Mouse (Mus musculus) megakaryocyte-erythroid progenitor cell, adult 5-6 weeks (primary cell): Measurements from ENCODE around the gene Morn3. TPM values are rescaled to one million over a fixed set of nuclear protein-coding genes. Genes with fewer than 3 reads are reported as not detected.

ENCODE experiments used
- ATAC-seq: replicated peaks from 2 replicates; pipeline ENCODE4 v1.8.0; 2016; ENCODE audit warnings: mild to moderate bottlenecking, inconsistent platforms; ENCODE audit not compliant: severe bottlenecking, poor library complexity, low FRiP score, low TSS enrichment
- total RNA-seq, 2 experiments: library from RNA; stranded (forward) in 1 of 2; stranded (reverse) in 1 of 2; fragments of 200-1000, 215-1000 nt in 1 of 2; fragments of >200 nt in 1 of 2; fragmentation: Nextera tagmentation in 1 of 2; gene quantifications; 2 replicates each; pipeline ENCODE4 v1.2.3; 2014 to 2017

Gene Morn3
- total RNA-seq, 2 experiments from 2014 or later: not detected

- no peak for ATAC-seq
Measured at GRCm38 (mm10) chr5:123029729-123030128, 17.1 kb downstream of the Morn3 start.

- ATAC-seq: peak; percentile 70
Measured at GRCm38 (mm10) chr5:123027436-123027835, 19.4 kb downstream of the Morn3 start.

- ATAC-seq: no peak
Measured at GRCm38 (mm10) chr5:123026414-123026813, 20.4 kb downstream of the Morn3 start.

GRCm38 (mm10) chr5:123024965-123025573 is 21.7 kb downstream of the Morn3 start:
- ATAC-seq: no peak; the same call in 1 of the 2 replicates

GRCm38 (mm10) chr5:123024312-123024711 is 22.5 kb downstream of the Morn3 start:
- no peak for ATAC-seq

GRCm38 (mm10) chr5:123023049-123023448 is 23.8 kb downstream of the Morn3 start:
- ATAC-seq: no peak

GRCm38 (mm10) chr5:123021438-123021837 is 25.4 kb downstream of the Morn3 start:
- ATAC-seq: no peak

GRCm38 (mm10) chr5:123020426-123020825 is 26.4 kb downstream of the Morn3 start:
- no peak for ATAC-seq

GRCm38 (mm10) chr5:123019336-123020016 is 27.3 kb downstream of the Morn3 start:
- ATAC-seq: no peak

GRCm38 (mm10) chr5:123017504-123017903 is 29.3 kb downstream of the Morn3 start:
- ATAC-seq: no peak

GRCm38 (mm10) chr5:123015915-123016314 is 30.9 kb downstream of the Morn3 start:
- no peak for ATAC-seq

GRCm38 (mm10) chr5:123014753-123015701 is 31.8 kb downstream of the Morn3 start, which contains the start of gene Orai1:
TSS of gene Orai1 (plus strand) at chr5:123015074.
- peak; percentile 92 for ATAC-seq

GRCm38 (mm10) chr5:123013599-123014315 is 33.1 kb downstream of the Morn3 start:
- ATAC-seq: peak; percentile 31; the same call in 1 of the 2 replicates

GRCm38 (mm10) chr5:123011705-123012104 is 35.1 kb downstream of the Morn3 start:
- no peak for ATAC-seq

- ATAC-seq: no peak
Measured at GRCm38 (mm10) chr5:123010806-123011205, 36.0 kb downstream of the Morn3 start.

GRCm38 (mm10) chr5:123009873-123010272 is 36.9 kb downstream of the Morn3 start:
- no peak for ATAC-seq

GRCm38 (mm10) chr5:123008877-123009493 is 37.8 kb downstream of the Morn3 start:
- no peak for ATAC-seq

- no peak for ATAC-seq
Measured at GRCm38 (mm10) chr5:123005716-123006592, 40.9 kb downstream of the Morn3 start.
